Mouse (Mus musculus) 416B (cell line): ENCODE data around the gene Spock1.

Source experiments
- DNase-seq: peaks from one replicate; pipeline ENCODE4 v3.0.0; 2011; ENCODE audit warnings: low read depth

Gene Spock1

GRCm38 (mm10) chr13:57654362-57654761, 253.8 kb downstream of the Spock1 start:
- no peak for DNase-seq

GRCm38 (mm10) chr13:57651236-57651635, 256.9 kb downstream of the Spock1 start:
- no peak for DNase-seq

GRCm38 (mm10) chr13:57648784-57649183, 259.3 kb downstream of the Spock1 start:
- no peak for DNase-seq

- no peak for DNase-seq
Observed at GRCm38 (mm10) chr13:57647456-57647855, 260.7 kb downstream of the Spock1 start.

GRCm38 (mm10) chr13:57643036-57643435, 265.1 kb downstream of the Spock1 start:
- DNase-seq, result no peak

- no peak for DNase-seq
Observed at GRCm38 (mm10) chr13:57641649-57642048, 266.5 kb downstream of the Spock1 start.

- no peak for DNase-seq
Observed at GRCm38 (mm10) chr13:57640968-57641367, 267.2 kb downstream of the Spock1 start.

GRCm38 (mm10) chr13:57638820-57639219, 269.3 kb downstream of the Spock1 start:
- no peak for DNase-seq

- no peak for DNase-seq
Observed at GRCm38 (mm10) chr13:57637606-57638132, 270.5 kb downstream of the Spock1 start.

GRCm38 (mm10) chr13:57637080-57637572, 271.0 kb downstream of the Spock1 start:
- no peak for DNase-seq

GRCm38 (mm10) chr13:57636196-57637015, 271.7 kb downstream of the Spock1 start:
- DNase-seq, result no peak

- no peak for DNase-seq
Observed at GRCm38 (mm10) chr13:57630532-57630931, 277.6 kb downstream of the Spock1 start.

GRCm38 (mm10) chr13:57628218-57628617, 279.9 kb downstream of the Spock1 start:
- no peak for DNase-seq

GRCm38 (mm10) chr13:57626434-57626833, 281.7 kb downstream of the Spock1 start:
- DNase-seq, result no peak

GRCm38 (mm10) chr13:57623909-57624481, 284.1 kb downstream of the Spock1 start:
- DNase-seq, result no peak

GRCm38 (mm10) chr13:57619079-57619768, 288.9 kb downstream of the Spock1 start:
- DNase-seq, result no peak

GRCm38 (mm10) chr13:57611326-57612171, 296.6 kb downstream of the Spock1 start:
- DNase-seq, result no peak

GRCm38 (mm10) chr13:57609946-57610345, 298.2 kb downstream of the Spock1 start:
- no peak for DNase-seq

- DNase-seq, result no peak
Observed at GRCm38 (mm10) chr13:57604437-57604836, 303.7 kb downstream of the Spock1 start.

GRCm38 (mm10) chr13:57603226-57603625, 304.9 kb downstream of the Spock1 start:
- no peak for DNase-seq

GRCm38 (mm10) chr13:57595761-57596051, 312.4 kb downstream of the Spock1 start:
- no peak for DNase-seq
